ENCODE assay signal across 14 mouse cellular contexts in genomic region chr7:31144886-31145285, GRCm38 (mm10). TPM values are rescaled to one million over a fixed set of nuclear protein-coding genes. Genes with fewer than 3 reads are reported as not detected.
DNase-seq lines count a peak whose midpoint lies in the region; ATAC-seq and TF ChIP-seq lines count a peak whose summit lies in the region.
"Had no signal": no experiment of that assay in that cellular context is flagged by ENCODE, and none has a peak within 500 bp of the region (broad histone marks: within the 10 kb centered on the region; RNA-seq: fewer than 3 reads in every experiment).

No protein-coding gene starts in this region.

- H3K4me1 ChIP-seq in liver, postnatal 0 days (ENCODE audit: insufficient read depth), result peaks cover 30% of the 10 kb centered on the region
- peaks cover 32% of the 10 kb centered on the region for H3K4me1 ChIP-seq in liver, embryonic 11.5 days (replicated peaks; ENCODE audit: control insufficient read depth, insufficient read depth, low read length)
- peaks cover 5 to 16% of the 10 kb centered on the region in 2 experiments for H3K4me1 ChIP-seq in ES-E14 (ENCODE audit: control insufficient read depth in 2 of 2, insufficient read depth in 2 of 2, low read length in 2 of 2, poor library complexity in 1 of 2)

- H3K4me3 ChIP-seq in gastrocnemius, adult 2 months, result no peak overlapping the region
- no peak overlapping the region for H3K4me3 ChIP-seq in liver, postnatal 0 days (ENCODE audit: low read depth, low read length)
- H3K4me3 ChIP-seq in liver, embryonic 11.5 days (ENCODE audit: low read depth, low read length), result no peak overlapping the region
- no peak overlapping the region for H3K4me3 ChIP-seq in ES-E14 (ENCODE audit: insufficient read depth in 1 of 2, low read depth in 1 of 2, low read length in 2 of 2, poor library complexity in 1 of 2, severe bottlenecking in 1 of 2)
- H3K4me3 ChIP-seq: hindbrain, embryonic 13.5 days; lung, embryonic 15.5 days had no signal

- intact Hi-C loops in gastrocnemius, adult 2 months (cut with DNase I), result no loop called here

- H3K27ac ChIP-seq in gastrocnemius, adult 2 months, result no peak overlapping the region
- H3K27ac ChIP-seq in liver, postnatal 0 days (ENCODE audit: low read depth), result no peak overlapping the region
- H3K27ac ChIP-seq in liver, embryonic 11.5 days (ENCODE audit: low read depth, low read length), result no peak overlapping the region
- H3K27ac ChIP-seq in ES-E14 (ENCODE audit: insufficient read depth, low read depth, low read length, poor library complexity, severe bottlenecking), result no peak overlapping the region
- H3K27ac ChIP-seq: hindbrain, embryonic 13.5 days had no signal

- no peak for TF ChIP-seq EP300 in liver, postnatal 0 days (IDR thresholded peaks at IDR 0.05; ENCODE audit: low read depth)

- H3K4me2 ChIP-seq in liver, postnatal 0 days (ENCODE audit: low read depth, low read length), result no peak overlapping the region
- H3K4me2 ChIP-seq in liver, embryonic 11.5 days, result no peak overlapping the region
- H3K4me2 ChIP-seq: heart, embryonic 11.5 days; hindbrain, embryonic 13.5 days; lung, embryonic 15.5 days had no signal

- no peaks in the 10 kb centered on the region for H3K27me3 ChIP-seq in liver, postnatal 0 days (ENCODE audit: insufficient read depth, low read length)
- H3K27me3 ChIP-seq in liver, embryonic 11.5 days (replicated peaks; ENCODE audit: control insufficient read depth, insufficient read depth, low read length), result no peaks in the 10 kb centered on the region
- H3K27me3 ChIP-seq: hindbrain, embryonic 13.5 days; lung, embryonic 15.5 days had no signal

- WGBS in liver, postnatal 0 days (ENCODE audit: insufficient replicate concordance), result 95% methylated on average over 16 of the region's 16 CpGs
- WGBS in liver, embryonic 11.5 days, result 96% methylated on average over 16 of the region's 16 CpGs

- ATAC-seq in liver, postnatal 0 days, result no peak
- ATAC-seq in liver, embryonic 11.5 days (replicated peaks; ENCODE audit: low FRiP score), result no peak

- peak; percentile 42 for TF ChIP-seq CTCF in gastrocnemius, adult 2 months (IDR thresholded peaks at IDR 0.05)
- peak; percentile 32; the same call in 1 of the 2 replicates for TF ChIP-seq CTCF in liver, postnatal 0 days (IDR thresholded peaks at IDR 0.05; ENCODE audit: low read depth)

- H3K36me3 ChIP-seq in liver, postnatal 0 days (replicated peaks; ENCODE audit: insufficient read depth, low read length), result peaks cover 36% of the 10 kb centered on the region
- peaks cover 28% of the 10 kb centered on the region for H3K36me3 ChIP-seq in liver, embryonic 11.5 days (ENCODE audit: control insufficient read depth, insufficient read depth, low read length)
- peaks cover 32% of the 10 kb centered on the region for H3K36me3 ChIP-seq in ES-E14 (ENCODE audit: control insufficient read depth, insufficient read depth, low read length, poor library complexity, severe bottlenecking)

- in situ Hi-C loops in ES-E14 (cut with MboI; ENCODE audit: low sequenced_read_pairs in 2 of 2, unreplicated experiment in 2 of 2), result no loop called here

- H3K9ac ChIP-seq in liver, postnatal 0 days (replicated peaks), result no peak overlapping the region
- no peak overlapping the region for H3K9ac ChIP-seq in liver, embryonic 11.5 days (ENCODE audit: low read depth, low read length)
- no peak overlapping the region for H3K9ac ChIP-seq in ES-E14 (ENCODE audit: insufficient read depth, low read depth, low read length, poor library complexity, severe bottlenecking)
- H3K9ac ChIP-seq: hindbrain, embryonic 13.5 days; lung, embryonic 15.5 days had no signal

- DNase-seq in gastrocnemius, adult 2 months, result no peak
- DNase-seq in gastrocnemius, postnatal 25 days, result no peak
- no peak for DNase-seq in liver, postnatal 0 days
- no peak for DNase-seq in liver, embryonic 11.5 days (ENCODE audit: low spot score)
- DNase-seq in 416B (ENCODE audit: low read depth), result peak; percentile 51
- DNase-seq in ES-E14 (ENCODE audit: low read depth, low spot score), result no peak
- DNase-seq in adrenal gland, postnatal 10 days, result no peak
- no peak for DNase-seq in frontal cortex, postnatal 10 days (ENCODE audit: low spot score in 2 of 2)
- DNase-seq: cerebellum, adult 18-20 months; layer of hippocampus, adult 9-11 months had no signal

- H3K9me3 ChIP-seq in liver, postnatal 0 days (ENCODE audit: low read length), result no peaks in the 10 kb centered on the region
- no peaks in the 10 kb centered on the region for H3K9me3 ChIP-seq in liver, embryonic 11.5 days (ENCODE audit: control insufficient read depth, low read length)
- H3K9me3 ChIP-seq in ES-E14 (ENCODE audit: control insufficient read depth, insufficient read depth, low read depth, low read length), result no peaks in the 10 kb centered on the region
- H3K9me3 ChIP-seq: hindbrain, embryonic 13.5 days; lung, embryonic 15.5 days had no signal

TF ChIP-seq in ES-E14, 5 proteins besides CTCF, POLR2A, EP300 and RAD21:
- peak; percentile 42; the same call in 1 of the 2 replicates for TF ChIP-seq ZC3H11A (IDR thresholded peaks at IDR 0.05; ENCODE audit: borderline replicate concordance, low read depth, low read length)
- TF ChIP-seq MAFK (IDR thresholded peaks at IDR 0.05; ENCODE audit: insufficient read depth, low read depth, low read length), result no peak

RNA-seq across cellular contexts. Expression of gene Gramd1a, which starts 10.8 kb away (rescaled TPM):
- 10 to 100 TPM; 47.2 to 61.7 TPM for total RNA-seq in gastrocnemius, adult 2 months (2021)
- total RNA-seq in gastrocnemius, postnatal 25 days (2021), result 10 to 100 TPM; 40.5 to 41.2 TPM
- 7.1 and 8.9 TPM in 2 replicates for polyA plus RNA-seq in liver, postnatal 0 days (2015; fragmentation: Nextera tagmentation; extraction: Ambion mirVana)
- polyA plus RNA-seq in liver, embryonic 11.5 days (2014; fragmentation: Nextera tagmentation; extraction: Ambion mirVana), result 40.9 and 47.6 TPM in 2 replicates
- total RNA-seq in ES-E14 (2012; rRNA removed), result 44.2 and 76.2 TPM in 2 replicates
- total RNA-seq in adrenal gland, postnatal 10 days (2021), result 10 to 100 TPM; 39.4 to 60.0 TPM

RNA-seq across cellular contexts. Expression of gene Scn1b, which starts 18.1 kb away (rescaled TPM):
- 100 to 1,000 TPM; 748 to 815 TPM for total RNA-seq in gastrocnemius, adult 2 months (2021)
- 100 to 1,000 TPM; 787 to 821 TPM for total RNA-seq in gastrocnemius, postnatal 25 days (2021)
- 2.8 and 3.1 TPM in 2 replicates for polyA plus RNA-seq in liver, postnatal 0 days (2015; fragmentation: Nextera tagmentation; extraction: Ambion mirVana)
- polyA plus RNA-seq in liver, embryonic 11.5 days (2014; fragmentation: Nextera tagmentation; extraction: Ambion mirVana), result 0.57 and 1.0 TPM in 2 replicates
- total RNA-seq in ES-E14 (2012; rRNA removed), result 16.3 and 17.3 TPM in 2 replicates
- 10 to 100 TPM; 15.7 to 39.2 TPM for total RNA-seq in adrenal gland, postnatal 10 days (2021)

RNA-seq across cellular contexts. Expression of gene Hpn, which starts 29.8 kb away (rescaled TPM):
- 10 to 100 TPM; 14.0 to 15.9 TPM for total RNA-seq in gastrocnemius, adult 2 months (2021)
- total RNA-seq in gastrocnemius, postnatal 25 days (2021), result 10 to 100 TPM; 15.5 to 17.3 TPM
- 250 and 259 TPM in 2 replicates for polyA plus RNA-seq in liver, postnatal 0 days (2015; fragmentation: Nextera tagmentation; extraction: Ambion mirVana)
- 36.6 and 38.3 TPM in 2 replicates for polyA plus RNA-seq in liver, embryonic 11.5 days (2014; fragmentation: Nextera tagmentation; extraction: Ambion mirVana)
- 14.5 and 28.2 TPM in 2 replicates for total RNA-seq in ES-E14 (2012; rRNA removed)
- total RNA-seq in adrenal gland, postnatal 10 days (2021), result 10 to 100 TPM; 25.1 to 65.2 TPM
- polyA plus RNA-seq: C2C12 had no signal

Comparison
In these comparisons a context has a peak if more than half of its experiments do, and no peak if none do; other contexts are left out.
1. RNA of gene Scn1b, which starts 18.1 kb away (total RNA-seq): 787 to 821 TPM in gastrocnemius, postnatal 25 days and 748 to 815 TPM in gastrocnemius, adult 2 months; 15.7 to 39.2 TPM in adrenal gland, postnatal 10 days and 16.3 to 17.3 TPM in ES-E14; every median in the first group is over 10 times any median in the second.